Mouse (Mus musculus) urinary bladder, postnatal 25 days (tissue): ENCODE results near the gene Osgep.
"Not testable (repeated sequence)": the region's sequence is repeated elsewhere in the genome, so short reads cannot be mapped to it uniquely, and the experiment has no call there.

Source experiments
- DNase-seq: peaks from one replicate; pipeline ENCODE4 v3.0.0; 2022; ENCODE audit warnings: low spot score

Osgep gene

DNA sequence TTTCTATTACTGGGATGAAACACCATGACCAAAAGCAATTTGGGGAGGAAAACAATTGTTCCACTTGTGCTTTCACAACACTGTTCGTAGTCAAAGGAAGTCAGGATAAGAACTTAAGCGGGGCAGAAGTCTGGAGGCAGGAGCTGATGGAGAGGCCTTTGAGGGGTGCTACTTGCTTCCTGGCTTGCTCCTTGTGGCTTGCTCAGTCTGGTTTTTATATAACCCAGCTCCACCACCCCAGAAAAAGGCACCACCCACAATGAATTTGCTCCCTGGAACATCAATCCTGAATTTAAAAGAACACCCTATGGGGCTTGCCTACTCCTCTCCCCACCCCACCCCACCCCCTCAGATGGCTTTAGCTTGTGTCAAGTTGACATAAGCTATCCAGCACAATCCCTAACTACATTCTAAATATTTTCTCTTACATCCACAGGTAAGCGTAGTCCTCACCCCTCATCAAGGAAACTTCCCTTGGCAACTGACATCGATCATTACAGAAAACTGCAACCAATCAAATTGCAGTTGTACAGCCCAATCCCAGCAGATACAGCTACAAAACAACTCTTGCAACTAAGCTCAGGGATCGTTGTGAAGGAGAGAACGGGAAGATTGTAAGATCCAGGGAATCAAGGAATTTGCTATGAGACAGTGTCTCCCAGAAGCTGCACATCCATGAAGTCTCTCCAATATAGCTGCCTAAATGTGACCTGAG lies 48.3 kb downstream of the Osgep start:
- DNase-seq, result no peak

DNA sequence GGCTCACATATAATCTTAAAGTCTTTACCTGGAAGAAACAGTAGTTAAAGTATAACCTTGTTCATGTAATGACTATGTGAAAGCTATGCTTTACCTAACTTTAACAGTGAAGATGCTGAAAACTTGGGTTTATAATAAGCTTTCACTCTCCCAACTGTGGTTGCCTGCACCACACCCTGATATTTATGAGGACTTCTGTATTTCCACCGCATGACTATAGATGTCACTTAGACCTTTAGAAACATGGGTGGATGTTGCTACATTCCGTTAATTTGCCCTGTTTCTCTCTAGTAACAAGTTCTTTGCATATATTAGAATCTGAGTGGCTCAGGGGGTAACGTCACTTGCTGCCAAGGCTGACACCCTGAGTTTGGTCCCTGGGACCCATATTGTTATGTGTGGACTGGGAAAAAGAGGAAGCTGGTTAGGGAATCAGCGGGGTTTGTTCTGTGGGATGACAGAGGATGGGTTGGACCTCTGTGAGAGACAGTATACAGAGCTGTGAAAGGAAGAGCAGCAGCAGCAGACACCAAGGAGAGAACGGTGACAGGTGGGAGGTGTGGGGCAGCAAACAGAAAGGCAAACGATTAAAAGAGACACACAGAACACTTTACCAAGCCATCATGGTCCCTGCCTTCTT lies 49.0 kb downstream of the Osgep start:
- no peak for DNase-seq

DNA sequence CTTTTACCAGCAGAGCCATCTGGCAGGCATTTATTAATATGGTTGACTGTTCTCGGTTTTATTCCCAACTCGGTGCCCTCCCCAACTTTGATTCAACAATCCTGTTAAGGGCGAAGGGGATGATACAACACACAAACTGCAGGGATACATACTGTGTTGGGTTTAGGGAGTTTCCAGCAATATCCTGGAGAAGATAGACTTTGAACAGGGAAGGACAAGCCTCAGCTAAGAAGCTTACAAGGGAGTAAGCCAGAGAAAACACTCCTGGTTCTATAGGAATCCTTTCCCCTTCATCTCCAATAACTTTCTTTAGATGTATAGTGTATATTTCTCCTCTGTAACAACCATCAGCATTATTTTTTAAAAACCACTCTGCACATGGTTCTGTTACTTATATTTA lies 49.5 kb downstream of the Osgep start:
- no peak for DNase-seq

DNA sequence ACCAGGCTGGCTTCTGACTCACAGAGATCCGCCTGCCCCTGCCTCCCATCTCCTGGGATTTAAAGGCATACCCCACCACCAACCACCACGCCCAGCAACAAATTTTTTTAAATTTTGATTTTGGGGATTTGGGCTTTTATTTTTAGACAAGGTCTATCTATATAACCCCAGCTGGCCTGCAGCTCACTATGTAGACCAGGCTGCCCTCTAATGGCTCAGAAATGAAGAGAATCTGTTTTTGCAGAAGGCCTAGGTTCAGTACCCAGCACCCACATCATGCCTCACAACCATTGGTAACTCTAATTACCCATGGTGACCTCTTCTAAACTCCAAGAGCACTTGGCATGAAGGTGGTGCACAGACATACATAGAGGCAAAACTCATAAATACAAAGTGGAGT lies 53.4 kb downstream of the Osgep start:
- no peak for DNase-seq

DNA sequence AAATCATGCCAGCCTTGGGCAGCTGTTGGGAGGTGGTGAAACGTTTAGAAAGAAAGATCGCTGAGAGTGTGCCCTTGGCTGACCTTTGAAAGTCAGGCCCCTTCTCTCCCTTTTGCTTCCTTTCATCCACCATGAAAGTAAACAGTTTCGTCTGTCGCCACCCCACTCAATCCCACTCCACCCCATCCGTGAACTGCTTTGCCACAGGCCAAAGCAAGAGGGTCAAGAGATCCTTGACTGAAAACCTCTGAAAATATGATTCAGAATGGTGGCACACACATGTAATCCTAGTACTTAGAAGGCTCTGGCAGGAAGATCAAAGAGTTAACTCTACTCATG lies 53.9 kb downstream of the Osgep start:
- DNase-seq, result peak; percentile 11

DNA sequence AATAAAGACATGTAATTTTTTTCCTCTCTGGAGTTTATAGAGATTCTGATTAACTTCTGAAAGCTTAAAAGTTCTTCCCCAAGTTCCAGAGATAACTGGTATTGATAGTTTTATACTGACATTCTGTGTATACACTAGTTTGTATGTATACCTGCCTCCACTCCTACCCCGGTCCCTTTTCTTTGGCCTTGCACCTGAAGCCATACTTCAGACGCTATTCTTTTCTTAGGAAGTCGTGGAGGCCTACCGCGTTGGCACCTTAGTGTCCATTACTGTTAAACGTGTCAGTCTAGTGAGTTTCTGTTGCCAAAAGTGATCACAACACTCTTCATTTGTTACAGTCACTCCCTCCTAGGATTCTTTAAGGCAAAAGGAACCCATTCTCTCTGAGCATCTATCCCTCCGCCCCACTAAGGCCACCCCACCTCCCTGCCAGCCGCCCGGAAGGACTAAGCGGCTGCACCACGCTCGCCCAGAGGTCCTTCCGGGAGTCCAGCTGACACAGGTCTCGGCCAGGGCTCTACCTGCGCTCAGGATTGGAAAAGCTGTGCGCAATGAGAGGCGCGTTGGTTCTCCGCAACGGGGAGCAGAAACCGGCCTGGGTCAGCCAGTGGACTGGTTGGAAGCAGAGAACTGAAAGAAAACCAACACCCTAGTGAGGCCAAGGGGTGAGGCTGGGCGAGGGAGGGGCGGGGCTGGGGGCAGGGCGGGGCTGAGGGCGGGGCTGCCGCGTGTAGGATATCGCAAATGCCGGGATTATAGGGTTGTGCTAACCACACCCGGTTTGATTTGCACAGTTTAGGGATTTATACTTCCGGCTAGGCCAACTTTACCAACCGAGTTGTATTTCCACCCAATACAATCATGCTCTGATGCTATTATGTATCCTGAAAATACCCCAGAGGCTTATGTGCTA lies 54.5 kb downstream of the Osgep start, which contains the start of gene Tep1:
Gene Tep1 (minus strand): TSS at position 672 of the 916 bp plus-strand sequence.
- DNase-seq, result peak; percentile 66

DNA sequence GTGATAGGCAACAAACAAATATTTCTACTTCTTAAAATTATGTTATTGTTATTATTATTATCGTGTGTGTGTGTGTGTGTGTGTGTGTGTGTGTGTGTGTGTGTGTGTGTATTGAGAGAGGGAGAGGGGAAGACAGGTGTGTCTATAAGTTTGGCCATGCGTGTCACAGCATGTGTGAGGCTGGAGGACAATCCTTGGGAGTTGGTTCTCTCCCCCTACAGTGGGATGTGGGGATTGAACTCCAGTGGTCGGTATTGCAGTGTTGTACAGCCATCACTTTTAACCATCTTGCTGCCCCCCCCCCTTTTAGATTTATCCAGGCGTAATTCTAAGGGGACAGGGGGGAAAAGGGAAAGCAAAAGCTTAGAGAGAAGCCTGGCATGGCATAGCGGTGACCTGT lies 56.0 kb downstream of the Osgep start:
- DNase-seq, result no peak

DNA sequence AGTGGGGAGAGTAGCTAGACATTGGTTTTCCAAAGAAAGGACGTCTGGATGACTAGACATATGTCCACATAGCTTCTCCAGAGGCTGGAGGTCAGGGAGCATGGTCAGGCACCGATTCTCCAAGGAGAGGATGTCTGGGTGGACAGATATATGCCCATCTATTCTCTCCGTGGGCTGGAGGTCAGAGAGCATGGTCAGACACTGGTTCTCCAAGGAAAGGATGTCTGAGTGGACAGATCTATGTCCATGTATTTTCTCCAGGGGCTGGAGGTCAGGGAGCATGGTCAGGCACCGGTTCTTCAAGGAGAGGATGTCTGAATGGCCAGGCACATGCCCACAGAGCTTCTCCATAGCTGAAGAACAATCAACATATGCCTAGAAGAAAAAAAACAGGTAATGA lies 56.5 kb downstream of the Osgep start:
- DNase-seq, result no peak

DNA sequence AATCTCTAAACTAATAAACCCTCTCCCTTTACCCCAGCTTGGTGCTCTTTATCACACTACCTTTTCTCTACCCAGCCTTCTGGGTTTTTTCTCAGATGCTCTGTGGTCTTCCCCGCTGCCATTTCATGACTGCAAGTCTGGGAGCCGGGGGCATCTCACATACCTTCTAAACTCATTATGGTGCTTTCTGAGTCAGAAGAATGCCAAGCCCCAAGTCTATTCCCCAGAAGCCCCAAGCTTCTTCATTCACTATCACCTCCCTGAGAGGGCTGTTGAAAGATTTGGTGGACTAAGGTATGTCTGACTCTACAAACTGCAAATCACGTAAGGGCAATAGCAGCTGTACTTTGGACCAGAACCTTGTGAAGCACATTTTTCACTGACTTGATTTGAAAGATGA lies 57.7 kb downstream of the Osgep start:
- DNase-seq, result no peak

DNA sequence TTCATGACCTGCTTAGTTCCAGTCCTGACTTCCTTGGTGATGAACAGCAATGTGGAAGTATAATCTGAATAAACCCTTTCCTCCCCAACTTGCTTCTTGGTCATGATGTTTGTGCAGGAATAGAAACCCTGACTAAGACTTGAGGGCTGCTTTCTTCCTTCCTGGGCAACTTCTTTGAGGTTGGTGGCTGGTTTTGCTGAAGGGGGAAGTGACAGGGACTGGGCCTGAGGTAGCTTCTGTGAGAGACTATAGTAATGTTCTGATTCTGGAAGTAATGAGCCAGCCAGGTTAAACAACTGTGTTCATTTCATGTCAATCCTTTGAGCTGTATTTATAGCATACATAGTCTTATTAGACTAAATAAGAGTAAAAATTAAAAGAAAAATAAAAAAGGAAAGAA lies 59.7 kb downstream of the Osgep start:
- not testable (repeated sequence) for DNase-seq

DNA sequence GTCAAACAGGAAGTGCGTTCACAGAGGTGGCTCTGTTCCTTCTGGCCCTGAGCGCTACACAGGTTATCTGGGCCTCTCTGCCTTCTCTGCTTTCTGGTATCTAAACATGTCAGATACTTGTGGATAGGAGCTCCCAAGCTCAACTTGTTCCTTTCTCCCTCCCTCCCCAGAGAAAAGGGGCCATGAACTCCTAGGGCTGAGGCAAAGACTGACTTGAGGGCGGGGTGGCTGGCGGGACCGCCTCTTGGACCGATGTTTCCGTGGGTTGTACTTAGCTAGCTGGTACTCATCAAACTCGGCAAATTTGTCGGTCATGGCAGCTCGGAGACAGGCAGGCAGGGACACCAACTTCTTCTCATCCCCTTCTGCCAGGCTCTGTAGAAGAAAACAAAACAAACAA lies 62.1 kb downstream of the Osgep start:
- no peak for DNase-seq
